Mouse (Mus musculus) ES-E14 (cell line): ENCODE data around the gene Hipk2.

Experiments
- ZC3H11A ChIP-seq: IDR thresholded peaks from 2 replicates; pipeline ENCODE4 v1.6.1; 2012; ENCODE audit warnings: low read depth, mild to moderate bottlenecking, inconsistent platforms, low read length, borderline replicate concordance
- ZNF384 ChIP-seq: IDR thresholded peaks from 2 replicates; pipeline ENCODE4 v1.6.1; 2012; ENCODE audit warnings: low read depth, low read length, inconsistent platforms

- TF ChIP-seq ZNF384 = no peak
- TF ChIP-seq ZC3H11A = no peak
Observed at GRCm38 (mm10) chr6:38829452-38829851, 46.5 kb downstream of the Hipk2 start.
